Mouse (Mus musculus): Measurements from ENCODE around the gene Cx3cr1. TPM values are rescaled to one million over a fixed set of nuclear protein-coding genes. Genes with fewer than 3 reads are reported as not detected.

Cx3cr1 gene
- polyA plus RNA-seq, 1 experiment from 2014 or later: 7.0 TPM

DNA sequence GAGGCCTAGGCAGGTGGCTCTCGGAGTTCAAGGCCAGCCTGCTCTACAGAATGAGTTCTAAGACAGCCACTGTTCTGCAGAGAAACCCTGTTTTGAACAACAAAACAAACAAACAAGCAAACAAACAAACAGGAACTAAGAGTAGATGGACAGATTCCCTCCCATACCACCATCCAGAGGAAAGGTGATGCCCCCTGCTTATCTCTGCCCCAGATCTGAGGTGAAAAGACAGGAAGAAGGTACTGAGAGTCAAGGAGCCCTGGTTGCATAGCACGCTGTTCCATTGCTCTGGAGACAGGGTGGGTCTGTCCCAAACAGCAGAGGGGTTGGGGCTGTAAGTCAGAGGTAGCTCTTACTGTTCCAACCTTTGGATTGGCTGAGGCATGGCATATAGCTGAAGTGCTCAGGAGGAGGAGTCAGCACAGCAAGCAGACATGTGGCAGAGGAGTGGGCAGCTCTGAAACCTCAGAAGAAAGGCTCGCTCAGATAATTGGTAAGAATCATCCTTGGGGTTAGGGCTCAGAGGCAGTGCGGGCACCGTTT, 22.1 kb upstream of the Cx3cr1 start, which contains the start of gene Ccr8:
Gene Ccr8 (plus strand): TSS at position 419 of the 543 bp plus-strand sequence.
- no peak for ATAC-seq (replicated peaks; ENCODE audit: low FRiP score)
- H3K4me1 ChIP-seq (replicated peaks; ENCODE audit: control insufficient read depth, insufficient read depth, low read length): no peaks in the 10 kb centered on the region
- no peak within 1 kb of the TSS for H3K4me2 ChIP-seq
- no peak within 1 kb of the TSS for H3K4me3 ChIP-seq (ENCODE audit: low read depth, low read length)
- H3K9me3 ChIP-seq (ENCODE audit: control insufficient read depth, low read length): no peaks in the 10 kb centered on the region
- no peak for DNase-seq (ENCODE audit: low spot score)
- no peaks in the 10 kb centered on the region for H3K36me3 ChIP-seq (ENCODE audit: control insufficient read depth, insufficient read depth, low read length)
- no peaks in the 10 kb centered on the region for H3K27me3 ChIP-seq (replicated peaks; ENCODE audit: control insufficient read depth, insufficient read depth, low read length)
- WGBS: 74% methylated on average over 5 of the region's 5 CpGs
- no peak within 1 kb of the TSS for H3K27ac ChIP-seq (ENCODE audit: low read depth, low read length)
- no peak within 1 kb of the TSS for H3K9ac ChIP-seq (ENCODE audit: low read depth, low read length)

GRCm38 (mm10) chr9:120091086-120091485, 21.4 kb upstream of the Cx3cr1 start:
- H3K4me3 ChIP-seq (ENCODE audit: low read depth, low read length): no peak overlapping the region
- H3K4me1 ChIP-seq (replicated peaks; ENCODE audit: control insufficient read depth, insufficient read depth, low read length): no peaks in the 10 kb centered on the region
- H3K36me3 ChIP-seq (ENCODE audit: control insufficient read depth, insufficient read depth, low read length): no peaks in the 10 kb centered on the region
- no peaks in the 10 kb centered on the region for H3K9me3 ChIP-seq (ENCODE audit: control insufficient read depth, low read length)
- no peak overlapping the region for H3K4me2 ChIP-seq
- no peaks in the 10 kb centered on the region for H3K27me3 ChIP-seq (replicated peaks; ENCODE audit: control insufficient read depth, insufficient read depth, low read length)
- DNase-seq (ENCODE audit: low spot score) (no peak), ATAC-seq (replicated peaks; ENCODE audit: low FRiP score) (no peak)
- H3K9ac ChIP-seq (ENCODE audit: low read depth, low read length): no peak overlapping the region
- WGBS: 84% methylated on average over 10 of the region's 10 CpGs
- no peak overlapping the region for H3K27ac ChIP-seq (ENCODE audit: low read depth, low read length)

DNA sequence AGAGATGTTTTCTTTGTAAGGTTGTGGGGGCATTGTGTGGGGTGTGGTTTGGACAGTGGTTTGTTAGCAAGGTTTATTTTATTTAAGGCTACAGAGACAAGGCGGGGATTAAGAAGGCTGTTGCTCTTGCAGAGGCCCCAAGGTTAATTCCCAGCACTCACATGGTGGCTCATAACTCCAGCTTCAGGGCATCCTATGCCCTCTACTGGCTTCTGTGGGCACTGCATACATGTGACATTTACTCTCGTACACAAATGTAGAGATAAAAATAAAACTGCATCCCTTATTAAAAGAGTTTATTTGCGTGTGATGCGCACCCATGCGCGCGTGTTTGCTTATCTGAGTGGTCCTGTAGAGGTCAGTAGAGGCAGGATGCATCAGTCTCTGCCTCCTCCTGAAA, 19.4 kb upstream of the Cx3cr1 start:
- no peak overlapping the region for H3K27ac ChIP-seq (ENCODE audit: low read depth, low read length)
- WGBS: 76% methylated on average over 7 of the region's 7 CpGs
- H3K27me3 ChIP-seq (replicated peaks; ENCODE audit: control insufficient read depth, insufficient read depth, low read length): no peaks in the 10 kb centered on the region
- no peak overlapping the region for H3K9ac ChIP-seq (ENCODE audit: low read depth, low read length)
- DNase-seq (ENCODE audit: low spot score): no peak
- no peaks in the 10 kb centered on the region for H3K4me1 ChIP-seq (replicated peaks; ENCODE audit: control insufficient read depth, insufficient read depth, low read length)
- no peak overlapping the region for H3K4me2 ChIP-seq
- no peak for ATAC-seq (replicated peaks; ENCODE audit: low FRiP score)
- H3K4me3 ChIP-seq (ENCODE audit: low read depth, low read length): no peak overlapping the region
- H3K36me3 ChIP-seq (ENCODE audit: control insufficient read depth, insufficient read depth, low read length): no peaks in the 10 kb centered on the region
- H3K9me3 ChIP-seq (ENCODE audit: control insufficient read depth, low read length): no peaks in the 10 kb centered on the region

DNA sequence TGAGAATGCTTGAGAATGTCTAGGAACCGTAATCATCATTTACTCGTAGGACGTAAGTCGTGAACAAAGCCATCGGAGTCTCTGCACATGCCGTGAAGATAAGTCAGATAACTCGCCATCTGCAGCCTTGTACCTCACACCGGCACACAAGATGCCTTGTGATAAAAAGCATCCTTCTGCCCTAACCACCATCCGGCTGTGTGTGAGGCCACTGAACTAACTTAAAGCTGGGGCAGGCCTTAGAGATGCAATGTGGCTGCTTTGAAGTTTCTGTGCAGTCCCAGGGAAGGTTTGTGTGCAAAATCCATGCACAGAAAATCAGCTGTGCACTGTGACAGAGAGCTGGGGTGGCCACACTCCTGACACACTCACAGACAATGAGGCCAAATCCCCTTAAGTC, 14.7 kb upstream of the Cx3cr1 start:
- H3K36me3 ChIP-seq (ENCODE audit: control insufficient read depth, insufficient read depth, low read length): no peaks in the 10 kb centered on the region
- no peak for DNase-seq (ENCODE audit: low spot score)

DNA sequence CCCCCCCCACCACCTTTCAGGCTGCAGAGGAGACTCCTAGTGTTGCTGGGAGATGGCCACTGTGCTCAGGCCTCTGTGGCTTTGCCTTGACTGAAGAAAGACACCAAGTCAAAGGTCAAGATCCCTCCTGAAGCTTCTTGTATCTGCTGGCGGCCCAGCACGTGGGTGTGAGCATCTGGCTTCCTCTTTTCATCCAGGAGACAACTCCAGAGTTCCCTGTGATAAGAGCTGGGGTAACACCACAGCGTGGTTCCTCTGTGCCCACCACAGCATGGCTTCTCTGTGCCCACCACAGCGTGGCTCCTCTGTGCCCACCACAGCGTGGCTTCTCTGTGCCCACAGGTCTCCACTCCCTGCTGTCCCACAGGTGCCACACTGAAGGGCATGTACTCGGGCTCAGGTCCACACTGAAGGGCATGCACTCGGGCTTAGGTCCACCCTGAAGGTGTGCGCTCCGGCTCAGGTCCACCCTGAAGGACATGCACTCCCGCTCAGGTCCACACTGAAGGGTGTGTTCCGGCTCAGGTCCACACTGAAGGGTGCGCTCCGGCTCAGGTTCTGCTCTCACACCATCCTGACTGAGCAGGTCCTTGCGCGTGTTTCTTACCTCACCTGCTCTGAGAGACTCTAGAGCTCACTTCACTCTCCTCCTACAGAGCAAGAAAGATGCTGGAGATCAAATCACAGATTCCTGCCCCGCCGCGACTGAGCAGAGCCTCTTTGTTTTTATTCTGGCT, 13.6 kb upstream of the Cx3cr1 start:
- Histone ChIP-seq H3K4me3 (ENCODE audit: low read depth, low read length) (no peak overlapping the region), H3K9me3 (ENCODE audit: control insufficient read depth, low read length) (no peaks in the 10 kb centered on the region), H3K27ac (ENCODE audit: low read depth, low read length) (no peak overlapping the region), H3K27me3 (replicated peaks; ENCODE audit: control insufficient read depth, insufficient read depth, low read length) (no peaks in the 10 kb centered on the region), H3K4me1 (replicated peaks; ENCODE audit: control insufficient read depth, insufficient read depth, low read length) (no peaks in the 10 kb centered on the region), H3K36me3 (ENCODE audit: control insufficient read depth, insufficient read depth, low read length) (no peaks in the 10 kb centered on the region), H3K9ac (ENCODE audit: low read depth, low read length) (no peak overlapping the region), H3K4me2 (no peak overlapping the region)
- WGBS: 72% methylated on average over 18 of the region's 18 CpGs
- DNase-seq (ENCODE audit: low spot score): no peak
- no peak for ATAC-seq (replicated peaks; ENCODE audit: low FRiP score)

More for the DNA sequence above, 14.7 kb upstream of the Cx3cr1 start:
- Histone ChIP-seq H3K9me3 (ENCODE audit: control insufficient read depth, low read length) (no peaks in the 10 kb centered on the region), H3K9ac (ENCODE audit: low read depth, low read length) (no peak overlapping the region), H3K4me3 (ENCODE audit: low read depth, low read length) (no peak overlapping the region), H3K4me2 (no peak overlapping the region), H3K27ac (ENCODE audit: low read depth, low read length) (no peak overlapping the region), H3K27me3 (replicated peaks; ENCODE audit: control insufficient read depth, insufficient read depth, low read length) (no peaks in the 10 kb centered on the region), H3K4me1 (replicated peaks; ENCODE audit: control insufficient read depth, insufficient read depth, low read length) (no peaks in the 10 kb centered on the region)
- no peak for ATAC-seq (replicated peaks; ENCODE audit: low FRiP score)
- 74% methylated on average over 9 of the region's 9 CpGs for WGBS

- Histone ChIP-seq H3K9ac (ENCODE audit: low read depth, low read length) (no peak overlapping the region), H3K9me3 (ENCODE audit: control insufficient read depth, low read length) (no peaks in the 10 kb centered on the region), H3K4me2 (no peak overlapping the region), H3K27ac (ENCODE audit: low read depth, low read length) (no peak overlapping the region), H3K36me3 (ENCODE audit: control insufficient read depth, insufficient read depth, low read length) (no peaks in the 10 kb centered on the region), H3K27me3 (replicated peaks; ENCODE audit: control insufficient read depth, insufficient read depth, low read length) (no peaks in the 10 kb centered on the region), H3K4me1 (replicated peaks; ENCODE audit: control insufficient read depth, insufficient read depth, low read length) (no peaks in the 10 kb centered on the region), H3K4me3 (ENCODE audit: low read depth, low read length) (no peak overlapping the region)
- no peak for DNase-seq (ENCODE audit: low spot score)
- 73% methylated on average over 4 of the region's 4 CpGs for WGBS
- no peak for ATAC-seq (replicated peaks; ENCODE audit: low FRiP score)
Observed at GRCm38 (mm10) chr9:120082691-120083090, 13.0 kb upstream of the Cx3cr1 start.

- no peaks in the 10 kb centered on the region for H3K36me3 ChIP-seq (ENCODE audit: control insufficient read depth, insufficient read depth, low read length)
- no peaks in the 10 kb centered on the region for H3K4me1 ChIP-seq (replicated peaks; ENCODE audit: control insufficient read depth, insufficient read depth, low read length)
- DNase-seq (ENCODE audit: low spot score): no peak
- ATAC-seq (replicated peaks; ENCODE audit: low FRiP score): no peak
- H3K27me3 ChIP-seq (replicated peaks; ENCODE audit: control insufficient read depth, insufficient read depth, low read length): no peaks in the 10 kb centered on the region
- H3K4me2 ChIP-seq: no peak overlapping the region
- H3K9me3 ChIP-seq (ENCODE audit: control insufficient read depth, low read length): no peaks in the 10 kb centered on the region
- H3K27ac ChIP-seq (ENCODE audit: low read depth, low read length): no peak overlapping the region
- H3K4me3 ChIP-seq (ENCODE audit: low read depth, low read length): no peak overlapping the region
- no peak overlapping the region for H3K9ac ChIP-seq (ENCODE audit: low read depth, low read length)
- WGBS: 79% methylated on average over 5 of the region's 5 CpGs
Observed at GRCm38 (mm10) chr9:120081967-120082366, 12.3 kb upstream of the Cx3cr1 start.

- Histone ChIP-seq H3K4me1 (replicated peaks; ENCODE audit: control insufficient read depth, insufficient read depth, low read length) (no peaks in the 10 kb centered on the region), H3K36me3 (ENCODE audit: control insufficient read depth, insufficient read depth, low read length) (no peaks in the 10 kb centered on the region), H3K27ac (ENCODE audit: low read depth, low read length) (no peak overlapping the region), H3K4me3 (ENCODE audit: low read depth, low read length) (no peak overlapping the region), H3K27me3 (replicated peaks; ENCODE audit: control insufficient read depth, insufficient read depth, low read length) (no peaks in the 10 kb centered on the region), H3K9me3 (ENCODE audit: control insufficient read depth, low read length) (no peaks in the 10 kb centered on the region), H3K9ac (ENCODE audit: low read depth, low read length) (no peak overlapping the region), H3K4me2 (no peak overlapping the region)
- DNase-seq (ENCODE audit: low spot score): no peak
- no peak for ATAC-seq (replicated peaks; ENCODE audit: low FRiP score)
- 70% methylated on average over 6 of the region's 6 CpGs for WGBS
Observed at GRCm38 (mm10) chr9:120081247-120081646, 11.6 kb upstream of the Cx3cr1 start.

DNA sequence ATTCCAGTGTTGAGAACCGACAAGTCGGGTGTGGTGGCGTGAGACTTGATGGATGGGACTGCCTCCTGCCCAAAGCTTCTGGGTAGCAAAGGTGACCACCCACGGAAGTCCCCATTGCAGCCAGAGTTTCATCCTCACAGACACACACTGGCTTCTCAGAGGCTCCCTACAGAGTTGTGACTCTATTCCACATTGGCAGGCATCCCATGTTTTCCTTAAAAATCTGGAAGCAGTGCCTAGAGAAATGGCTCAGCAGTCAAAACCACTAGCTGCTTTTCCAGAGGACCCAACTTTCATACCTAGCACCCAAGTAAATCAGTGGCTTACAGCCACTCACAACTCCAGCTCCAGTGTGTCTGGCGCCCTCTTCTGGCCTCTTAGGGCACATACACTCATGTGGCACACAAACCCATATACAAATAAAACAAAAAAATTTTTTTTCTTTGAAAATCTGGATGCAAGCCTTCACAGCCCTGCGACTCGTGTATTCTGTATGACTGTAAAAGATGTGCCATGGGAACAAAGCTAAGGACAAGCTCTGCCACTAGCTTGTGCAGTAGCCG, 10.9 kb upstream of the Cx3cr1 start:
- no peak for ATAC-seq (replicated peaks; ENCODE audit: low FRiP score)
- H3K9ac ChIP-seq (ENCODE audit: low read depth, low read length): no peak overlapping the region
- no peak overlapping the region for H3K4me2 ChIP-seq
- H3K27ac ChIP-seq (ENCODE audit: low read depth, low read length): no peak overlapping the region
- 76% methylated on average over 8 of the region's 8 CpGs for whole genome bisulfite sequencing
- H3K27me3 ChIP-seq (replicated peaks; ENCODE audit: control insufficient read depth, insufficient read depth, low read length): no peaks in the 10 kb centered on the region
- no peaks in the 10 kb centered on the region for H3K4me1 ChIP-seq (replicated peaks; ENCODE audit: control insufficient read depth, insufficient read depth, low read length)
- H3K4me3 ChIP-seq (ENCODE audit: low read depth, low read length): no peak overlapping the region
- no peak for DNase-seq (ENCODE audit: low spot score)
- no peaks in the 10 kb centered on the region for H3K36me3 ChIP-seq (ENCODE audit: control insufficient read depth, insufficient read depth, low read length)
- no peaks in the 10 kb centered on the region for H3K9me3 ChIP-seq (ENCODE audit: control insufficient read depth, low read length)
